Mouse (Mus musculus) forebrain, postnatal 0 days (tissue): ENCODE data around the gene Rpl37. TPM values are rescaled to one million over a fixed set of nuclear protein-coding genes. Genes with fewer than 3 reads are reported as not detected.
A peak's percentile ranks its signal among the peaks of the same experiment; 100 is the strongest.

Experiments
- ATAC-seq: fragments of 200-750 bp; cut with Nextera tagmentation; 2 replicates; pipeline ENCODE4 v1.8.0; 2017; ENCODE audit warnings: mild to moderate bottlenecking, moderate library complexity
- DNase-seq: peaks from one replicate; pipeline ENCODE4 v3.0.0-alpha.2; 2015
- H3K27ac ChIP-seq: fragments of 300-500 bp; sonication (generic); 2 replicates; pipeline ENCODE4 v1.5.1; 2014; ENCODE audit warnings: low read depth, mild to moderate bottlenecking, antibody characterized with exemption, low read length, moderate library complexity, mixed read lengths
- H3K27me3 ChIP-seq: fragments of 300-500 bp; sonication (generic); 2 replicates; pipeline ENCODE4 v1.6.1; 2014; ENCODE audit warnings: mild to moderate bottlenecking, low read length, mixed read lengths; ENCODE audit not compliant: insufficient read depth
- H3K36me3 ChIP-seq: fragments of 300-500 bp; sonication (generic); 2 replicates; pipeline ENCODE4 v1.6.1; 2014; ENCODE audit warnings: mild to moderate bottlenecking, moderate library complexity; ENCODE audit not compliant: insufficient read depth
- H3K4me1 ChIP-seq: fragments of 300-500 bp; sonication (generic); 2 replicates; pipeline ENCODE4 v1.6.1; 2014; ENCODE audit warnings: antibody characterized with exemption; ENCODE audit not compliant: insufficient read depth
- H3K4me2 ChIP-seq: fragments of 300-500 bp; sonication (generic); 2 replicates; pipeline ENCODE4 v1.6.1; 2014; ENCODE audit warnings: low read depth, mild to moderate bottlenecking, moderate library complexity
- H3K4me3 ChIP-seq: fragments of 300-500 bp; sonication (generic); 2 replicates; pipeline ENCODE4 v1.5.1; 2014; ENCODE audit warnings: low read depth, low read length, mixed read lengths
- H3K9ac ChIP-seq: fragments of 300-500 bp; sonication (generic); 2 replicates; pipeline ENCODE4 v1.6.1; 2014; ENCODE audit warnings: mild to moderate bottlenecking
- H3K9me3 ChIP-seq: fragments of 300-500 bp; sonication (generic); 2 replicates; pipeline ENCODE4 v1.6.1; 2016; ENCODE audit warnings: low read length
- CTCF ChIP-seq: sonication (generic); IDR thresholded peaks from 2 replicates; pipeline ENCODE4 v1.5.1; 2016; ENCODE audit warnings: antibody characterized with exemption, control low read depth, low read depth
- WGBS: fragments of 180-500 bp; shearing (Covaris S2); extraction: QIAGEN DNeasy Blood & Tissue Kit; methylation state at CpG from one replicate; pipeline ENCODE4 v1.1.7; 2014; 5-methylcytosine and 5-hydroxymethylcytosine counted together
- polyA plus RNA-seq: library from polyadenylated mRNA; unstranded; fragments of >200 nt; fragmentation: Nextera tagmentation; extraction: Ambion mirVana; gene quantifications from 2 replicates; pipeline ENCODE4 v1.2.1, GENCODE M21; 2015
- total RNA-seq: library from RNA; depleted of rRNA; stranded (reverse); fragments of >200 nt; gene quantifications from 2 replicates; pipeline ENCODE4 v1.2.3, GENCODE M21; 2014

The Rpl37 gene
- total and polyA plus RNA-seq, 2 experiments from 2014 or later, result 272 to 400 TPM

- Histone ChIP-seq H3K4me1 (peaks cover 9% of the 10 kb centered on the region), H3K9me3 (no peaks in the 10 kb centered on the region), H3K27ac (peak within 1 kb of the TSS; percentile 90), H3K9ac (peak within 1 kb of the TSS; percentile 91), H3K36me3 (no peaks in the 10 kb centered on the region), H3K4me3 (peak within 1 kb of the TSS; percentile 93), H3K27me3 (no peaks in the 10 kb centered on the region), H3K4me2 (peak within 1 kb of the TSS; percentile 58)
- peak; percentile 21; the same call in 1 of the 2 replicates for TF ChIP-seq CTCF
- ATAC-seq (peak; percentile 94), DNase-seq (peak; percentile 86)
- 1% methylated on average over 69 of the region's 80 CpGs for WGBS
Observed at GRCm38 (mm10) chr15:5143361-5144020, 27.0 kb downstream of the Rpl37 start, which contains the start of gene Prkaa1. Gene Prkaa1 (plus strand): TSS chr15:5143861.

GRCm38 (mm10) chr15:5144021-5144778 is 27.8 kb downstream of the Rpl37 start:
- Histone ChIP-seq H3K4me1 (peaks cover 9% of the 10 kb centered on the region), H3K4me3 (peak overlapping the region; percentile 93), H3K4me2 (peak overlapping the region; percentile 58), H3K36me3 (no peaks in the 10 kb centered on the region), H3K27me3 (no peaks in the 10 kb centered on the region), H3K9me3 (no peaks in the 10 kb centered on the region), H3K27ac (peak overlapping the region; percentile 90), H3K9ac (peak overlapping the region; percentile 91)
- 3% methylated on average over 59 of the region's 61 CpGs for WGBS
- TF ChIP-seq CTCF, result peak; percentile 58
- DNase-seq (peak; percentile 82), ATAC-seq (peak; percentile 91)

- H3K4me3 ChIP-seq, result peak overlapping the region; percentile 93; the same call in 1 of the 2 replicates
- no peak overlapping the region for H3K9ac ChIP-seq
Observed at GRCm38 (mm10) chr15:5145196-5145945, 28.9 kb downstream of the Rpl37 start.

GRCm38 (mm10) chr15:5149187-5149586 is 32.7 kb downstream of the Rpl37 start:
- 41% methylated on average over 4 of the region's 4 CpGs for WGBS

More at GRCm38 (mm10) chr15:5145196-5145945, 28.9 kb downstream of the Rpl37 start:
- ATAC-seq (no peak), DNase-seq (no peak)
- no peak for TF ChIP-seq CTCF
- 38% methylated on average over 9 of the region's 9 CpGs for WGBS
- Histone ChIP-seq H3K36me3 (no peaks in the 10 kb centered on the region), H3K4me1 (peaks cover 12% of the 10 kb centered on the region), H3K27me3 (no peaks in the 10 kb centered on the region), H3K4me2 (peak overlapping the region; percentile 58), H3K27ac (no peak overlapping the region), H3K9me3 (no peaks in the 10 kb centered on the region)

GRCm38 (mm10) chr15:5152171-5152570 is 35.7 kb downstream of the Rpl37 start:
- no peak overlapping the region for H3K27ac ChIP-seq
- H3K4me3 ChIP-seq, result no peak overlapping the region
- TF ChIP-seq CTCF, result no peak
- no peak overlapping the region for H3K9ac ChIP-seq
- no peaks in the 10 kb centered on the region for H3K9me3 ChIP-seq
- no peak overlapping the region for H3K4me2 ChIP-seq
- WGBS, result 91% methylated on average over 6 of the region's 6 CpGs
- H3K27me3 ChIP-seq, result no peaks in the 10 kb centered on the region
- H3K36me3 ChIP-seq, result no peaks in the 10 kb centered on the region
- no peak for ATAC-seq
- H3K4me1 ChIP-seq, result peaks cover 3% of the 10 kb centered on the region; the same call in 1 of the 2 replicates
- no peak for DNase-seq

More at GRCm38 (mm10) chr15:5149187-5149586, 32.7 kb downstream of the Rpl37 start:
- no peaks in the 10 kb centered on the region for H3K27me3 ChIP-seq
- no peak overlapping the region for H3K27ac ChIP-seq
- DNase-seq (no peak), ATAC-seq (no peak)
- H3K4me2 ChIP-seq, result no peak overlapping the region
- H3K9ac ChIP-seq, result no peak overlapping the region
- H3K36me3 ChIP-seq, result no peaks in the 10 kb centered on the region
- no peak for TF ChIP-seq CTCF
- peaks cover 12% of the 10 kb centered on the region for H3K4me1 ChIP-seq
- H3K9me3 ChIP-seq, result no peaks in the 10 kb centered on the region
- no peak overlapping the region for H3K4me3 ChIP-seq

- Histone ChIP-seq H3K9ac (no peak overlapping the region), H3K9me3 (no peaks in the 10 kb centered on the region), H3K27me3 (no peaks in the 10 kb centered on the region), H3K4me2 (no peak overlapping the region), H3K36me3 (no peaks in the 10 kb centered on the region), H3K4me3 (no peak overlapping the region), H3K27ac (no peak overlapping the region), H3K4me1 (no peaks in the 10 kb centered on the region)
- 84% methylated on average over 9 of the region's 9 CpGs for WGBS
- no peak for ATAC-seq
- no peak for DNase-seq
- TF ChIP-seq CTCF, result no peak
Observed at GRCm38 (mm10) chr15:5154621-5155020, 38.2 kb downstream of the Rpl37 start.
